Mouse (Mus musculus) brain, embryonic 14.5 days (tissue): ENCODE data around the gene Cngb1.

ENCODE experiments used
- CTCF ChIP-seq: fragments of 200-500 bp; IDR thresholded peaks from 2 replicates; pipeline ENCODE4 v1.5.1; 2012; ENCODE audit warnings: inconsistent platforms, mild to moderate bottlenecking, moderate library complexity, borderline replicate concordance; ENCODE audit not compliant: insufficient read depth, insufficient read length; ENCODE audit errors: extremely low read depth
- POLR2A ChIP-seq: fragments of 200-500 bp; IDR thresholded peaks from 2 replicates; pipeline ENCODE4 v1.6.1; 2012; ENCODE audit warnings: mild to moderate bottlenecking, inconsistent platforms, borderline replicate concordance; ENCODE audit not compliant: poor library complexity, insufficient read depth, insufficient read length, severe bottlenecking; ENCODE audit errors: extremely low read depth

- TF ChIP-seq CTCF (no peak), POLR2A (no peak)
Measured at GRCm38 (mm10) chr8:95223969-95224368, 82.4 kb downstream of the Cngb1 start.
